ENCODE assay signal across 20 mouse cellular contexts in the genomic region with DNA sequence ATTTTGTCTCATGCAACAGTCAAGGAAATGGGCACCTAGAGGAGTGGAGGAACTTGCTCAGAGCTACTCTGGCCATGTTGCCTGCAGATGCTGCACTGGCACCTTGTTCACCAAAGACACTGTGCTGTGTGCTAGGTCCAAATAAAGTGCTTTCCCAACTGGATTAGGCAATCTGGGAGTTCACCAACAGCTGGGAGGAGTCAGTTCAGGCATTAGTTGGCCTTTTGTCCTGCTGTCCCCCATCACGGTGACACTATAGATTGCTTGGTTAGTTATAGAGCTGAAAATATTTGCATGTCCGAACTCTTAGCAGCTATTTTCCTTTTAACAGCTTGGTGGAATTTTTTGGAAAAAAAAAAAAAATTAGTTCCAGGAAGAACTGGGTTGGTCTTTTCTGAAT. TPM values are rescaled to one million over a fixed set of nuclear protein-coding genes. Genes with fewer than 3 reads are reported as not detected.
DNase-seq lines count a peak whose midpoint lies in the region; ATAC-seq and TF ChIP-seq lines count a peak whose summit lies in the region.
"Had no signal": no experiment of that assay in that cellular context is flagged by ENCODE, and none has a peak within 500 bp of the region (broad histone marks: within the 10 kb centered on the region; RNA-seq: fewer than 3 reads in every experiment).

No protein-coding gene starts in this region.

- H3K36me3 ChIP-seq in lung, embryonic 16.5 days (ENCODE audit: control insufficient read depth, insufficient read depth, low read length): no peaks in the 10 kb centered on the region

- H3K4me1 ChIP-seq in lung, adult 2 months (ENCODE audit: control insufficient read depth, insufficient read depth, low read length): no peaks in the 10 kb centered on the region
- H3K4me1 ChIP-seq in lung, embryonic 16.5 days (replicated peaks; ENCODE audit: control insufficient read depth, insufficient read depth, low read length): no peaks in the 10 kb centered on the region
- H3K4me1 ChIP-seq: midbrain, embryonic 13.5 days had no signal

- no peak for TF ChIP-seq CTCF in lung, adult 2 months (IDR thresholded peaks at IDR 0.05; ENCODE audit: insufficient read depth, low read length)

- no peak overlapping the region for H3K9ac ChIP-seq in lung, embryonic 16.5 days (ENCODE audit: low read length)
- H3K9ac ChIP-seq: midbrain, embryonic 13.5 days had no signal

- H3K4me3 ChIP-seq in lung, adult 2 months (replicated peaks; ENCODE audit: extremely low read depth, low read depth, low read length): no peak overlapping the region
- H3K4me3 ChIP-seq in lung, embryonic 16.5 days (ENCODE audit: low read length): no peak overlapping the region
- H3K4me3 ChIP-seq: midbrain, embryonic 13.5 days; myocyte had no signal

- no peak for TF ChIP-seq POLR2A in lung, adult 2 months (IDR thresholded peaks at IDR 0.05; ENCODE audit: borderline replicate concordance, extremely low read depth, low read depth, low read length)

- H3K27me3 ChIP-seq in lung, embryonic 16.5 days (ENCODE audit: control insufficient read depth, insufficient read depth, low read depth, low read length): no peaks in the 10 kb centered on the region
- H3K27me3 ChIP-seq: midbrain, embryonic 13.5 days had no signal

- 69% methylated on average over 2 of the region's 2 CpGs for whole genome bisulfite sequencing in lung, adult 2 months
- WGBS in lung, embryonic 16.5 days: 60% methylated on average over 2 of the region's 2 CpGs

- H3K27ac ChIP-seq in lung, embryonic 16.5 days (ENCODE audit: low read length): no peak overlapping the region
- H3K27ac ChIP-seq: macrophage; midbrain, embryonic 13.5 days; stomach, postnatal 0 days had no signal

- H3K9me3 ChIP-seq in lung, embryonic 16.5 days (ENCODE audit: control insufficient read depth, low read length): no peaks in the 10 kb centered on the region
- H3K9me3 ChIP-seq: midbrain, embryonic 13.5 days had no signal

- no peak overlapping the region for H3K4me2 ChIP-seq in lung, embryonic 16.5 days (ENCODE audit: low read depth, low read length)
- H3K4me2 ChIP-seq: midbrain, embryonic 13.5 days had no signal

- peak; percentile 15 for DNase-seq in gastrocnemius, postnatal 25 days
- no peak for DNase-seq in gastrocnemius, adult 8-10 months (ENCODE audit: low spot score in 2 of 2)
- peak; percentile 10 to 36 for DNase-seq in lung, adult 18-20 months
- no peak for DNase-seq in lung, adult 2 months
- no peak for DNase-seq in spleen, postnatal 36 days (ENCODE audit: low spot score in 2 of 2)
- no peak for DNase-seq in cerebellum, adult 11-12 months
- DNase-seq: adrenal gland, adult 8-10 months; B cell, adult 2 months; cerebellum, adult 9-10 months; kidney, adult 9 months; left cerebral cortex, postnatal 4 days; right cerebral cortex, adult 18-20 months; spleen, adult 18-20 months; thymus, postnatal 14 days had no signal

- ATAC-seq in lung, embryonic 16.5 days (ENCODE audit: low read depth): peak; percentile 69
- ATAC-seq: midbrain, embryonic 13.5 days had no signal

RNA-seq across cellular contexts. Expression of gene Npas1, which starts 48.5 kb away (rescaled TPM):
- total RNA-seq in gastrocnemius, postnatal 25 days (2021): not detected
- total RNA-seq in gastrocnemius, adult 8-10 months (2022): not detected
- not detected in 2 replicates for polyA plus RNA-seq in lung, adult 2 months (2012; rRNA removed)
- 0.38 and 0.39 TPM in 2 replicates for polyA plus RNA-seq in lung, embryonic 16.5 days (2015; fragmentation: Nextera tagmentation; extraction: Ambion mirVana)
- total RNA-seq: heart, postnatal 36 days had no signal
- polyA plus RNA-seq: macrophage had no signal

Comparison
In these comparisons a context has a peak if more than half of its experiments do, and no peak if none do; other contexts are left out.
1. DNase-seq: peak in gastrocnemius, postnatal 25 days (single experiment) and lung, adult 18-20 months (2 of 2); none in gastrocnemius, adult 8-10 months (0 of 2), lung, adult 2 months (single experiment), spleen, postnatal 36 days (0 of 2) and cerebellum, adult 11-12 months (single experiment).